Mouse (Mus musculus): Measurements from ENCODE around the gene Sdk1. TPM values are rescaled to one million over a fixed set of nuclear protein-coding genes. Genes with fewer than 3 reads are reported as not detected.

Sdk1 gene
- total RNA-seq (2022), result 1 to 10 TPM in 3 of 4 experiments, under 1 TPM in 1; 0.77 to 1.4 (median 1.2) TPM

DNA sequence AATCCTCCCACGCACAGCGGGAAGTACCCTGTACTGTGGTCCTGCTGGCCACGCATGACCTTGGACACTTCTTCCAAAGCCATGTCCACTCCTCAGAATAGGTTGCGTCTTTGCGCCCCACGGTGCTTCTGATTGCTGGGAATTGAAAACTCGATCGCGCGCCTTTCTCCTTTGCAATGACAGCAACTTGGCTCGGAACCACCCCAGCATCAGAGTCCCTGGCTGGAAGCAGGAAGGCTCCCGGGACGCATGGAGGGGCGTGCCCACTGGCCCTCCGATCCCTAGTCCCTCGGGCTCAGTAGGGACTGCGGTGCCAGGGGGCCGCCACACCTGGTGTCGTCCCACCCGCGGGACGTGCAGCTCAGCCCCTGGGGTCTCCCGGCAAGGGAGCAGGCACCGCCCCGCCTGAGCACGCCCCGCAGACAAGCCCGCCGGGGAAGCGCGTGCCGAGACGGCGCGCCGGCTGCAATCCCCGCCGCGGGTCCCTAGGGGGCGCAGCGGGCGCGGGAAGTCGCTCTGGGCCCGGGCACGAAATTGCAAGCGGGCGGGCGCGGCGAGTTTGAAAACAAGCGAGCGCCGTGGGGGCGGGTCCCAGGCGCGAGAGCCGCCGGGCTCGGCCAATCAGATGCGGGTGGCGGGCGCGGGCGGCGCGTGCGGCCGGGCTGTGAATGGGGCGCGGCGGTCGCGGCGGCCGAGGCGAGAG, at the start of gene Sdk1:
Sdk1 (plus strand) TSS at position 650 of the 703 bp plus-strand sequence.
- peak; percentile 90 to 92 for DNase-seq (ENCODE audit: low spot score in 2 of 2)

DNA sequence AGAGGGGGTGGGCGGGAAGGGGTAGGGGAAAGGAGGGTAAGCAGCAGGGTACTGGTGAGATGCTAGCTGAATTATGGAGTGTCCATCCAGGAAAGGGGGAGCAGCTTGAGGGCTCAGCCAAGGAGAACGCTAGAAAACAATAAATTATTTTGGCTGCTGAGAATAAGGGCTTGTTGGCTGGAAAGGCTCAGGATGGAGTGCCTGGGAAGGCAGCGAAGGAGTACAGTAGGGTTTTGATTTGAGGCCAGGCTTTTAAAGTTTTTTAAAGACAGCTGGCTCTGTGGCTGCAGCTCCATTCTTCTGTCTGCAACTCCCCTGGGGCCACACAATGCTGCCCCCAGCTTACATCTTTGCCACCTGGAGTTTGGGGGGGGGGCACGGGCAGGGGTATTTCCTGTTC, 44.0 kb upstream of the Sdk1 start:
- no peak for DNase-seq (ENCODE audit: low spot score in 2 of 2)

DNA sequence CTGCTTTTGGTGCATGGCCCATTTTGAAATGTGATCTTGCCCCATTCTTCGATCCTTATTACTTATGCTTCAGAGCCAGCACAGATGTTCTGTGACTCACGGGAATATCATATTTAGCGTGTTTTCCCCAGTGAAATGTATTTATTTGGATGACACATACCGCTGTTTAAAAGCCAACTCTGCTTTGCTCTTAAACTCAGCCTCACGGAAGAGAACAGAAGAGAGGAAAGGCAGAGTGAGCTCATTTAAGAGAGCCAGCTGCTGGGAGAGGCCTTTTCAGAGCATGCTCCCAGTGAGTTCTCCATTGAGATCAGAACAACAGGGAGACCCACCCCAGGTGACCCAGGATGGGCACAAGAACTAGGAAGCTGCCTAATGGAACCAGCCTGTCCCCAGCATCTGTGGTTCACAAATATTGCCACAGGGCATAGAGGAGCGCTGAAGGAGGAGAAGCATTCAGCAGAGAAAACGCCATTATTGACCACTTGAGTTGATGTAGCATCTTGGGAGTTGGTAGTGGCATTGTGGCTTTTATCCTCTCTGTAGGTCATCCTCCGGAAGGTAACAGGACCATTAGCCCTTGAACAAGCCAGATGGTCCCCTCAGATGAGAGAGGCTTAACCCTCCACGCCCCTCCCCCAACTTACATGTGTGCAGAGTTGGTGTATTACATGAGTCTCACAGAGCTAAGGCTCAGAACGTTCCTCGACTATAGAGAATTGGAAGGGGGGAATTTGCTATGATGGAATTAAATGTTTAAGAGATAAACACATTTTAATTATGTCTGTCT, 38.8 kb upstream of the Sdk1 start:
- peak in 1 of 2 experiments; percentile 5 for DNase-seq (ENCODE audit: low spot score in 2 of 2)

DNA sequence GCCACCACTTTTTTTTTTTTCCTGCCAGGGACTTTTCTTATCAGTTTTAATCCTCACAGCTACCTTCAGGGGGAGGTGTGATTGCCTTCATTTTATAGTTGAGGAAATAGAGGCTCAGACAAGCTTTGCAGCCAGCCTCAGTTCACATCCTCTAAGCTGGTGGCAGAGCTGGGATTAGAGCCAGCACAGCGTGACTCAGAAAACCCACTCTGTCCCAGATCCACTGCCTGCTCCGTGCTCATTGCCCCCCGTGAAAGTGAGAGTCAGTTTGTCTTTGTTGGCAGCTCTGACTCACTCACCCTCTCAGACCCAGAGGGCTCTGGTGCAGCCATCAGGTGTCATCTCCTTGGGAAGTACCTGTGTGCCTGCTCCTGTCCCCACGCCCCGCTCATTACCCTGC, 34.2 kb upstream of the Sdk1 start:
- DNase-seq (ENCODE audit: low spot score in 2 of 2), result no peak

DNA sequence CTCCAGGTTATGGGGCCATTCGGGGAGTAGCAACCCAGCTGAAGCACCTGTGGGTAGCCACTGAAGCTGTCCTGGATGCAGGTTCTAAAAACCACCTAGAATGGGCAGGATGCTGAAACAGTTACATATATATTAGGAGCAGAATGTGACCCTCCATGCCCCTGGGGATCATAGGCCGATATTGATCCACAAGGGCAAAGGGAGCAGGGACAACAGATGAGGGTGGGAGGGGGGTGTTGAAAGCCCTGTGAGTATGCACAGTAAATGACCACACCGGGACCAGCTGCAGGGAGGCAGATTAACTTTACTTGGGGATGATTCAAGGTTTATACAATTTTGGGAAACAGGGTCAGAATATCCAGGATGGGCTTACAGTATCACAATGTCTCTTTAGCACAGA, 16.0 kb upstream of the Sdk1 start:
- no peak for DNase-seq (ENCODE audit: low spot score in 2 of 2)

DNA sequence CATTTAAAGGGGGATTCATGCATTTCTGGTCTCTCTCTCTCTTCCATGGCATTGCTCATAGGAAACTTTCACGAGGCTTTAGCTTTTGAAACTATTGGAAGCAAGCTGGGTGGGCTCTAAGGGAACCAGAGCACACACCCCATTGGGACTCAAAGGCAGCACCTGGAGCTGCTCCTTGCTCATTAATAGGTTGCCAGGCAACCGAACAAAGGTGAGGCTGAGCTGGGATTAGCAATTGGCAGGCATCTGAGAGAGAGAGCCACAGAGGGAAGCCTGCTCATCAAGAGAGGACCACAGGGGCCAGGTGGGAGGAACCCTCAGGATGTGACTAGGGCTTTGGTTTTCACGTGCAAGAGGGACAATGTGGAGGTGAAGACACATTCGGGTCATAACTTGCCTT, 7.0 kb upstream of the Sdk1 start:
- no peak for DNase-seq (ENCODE audit: low spot score in 2 of 2)

DNA sequence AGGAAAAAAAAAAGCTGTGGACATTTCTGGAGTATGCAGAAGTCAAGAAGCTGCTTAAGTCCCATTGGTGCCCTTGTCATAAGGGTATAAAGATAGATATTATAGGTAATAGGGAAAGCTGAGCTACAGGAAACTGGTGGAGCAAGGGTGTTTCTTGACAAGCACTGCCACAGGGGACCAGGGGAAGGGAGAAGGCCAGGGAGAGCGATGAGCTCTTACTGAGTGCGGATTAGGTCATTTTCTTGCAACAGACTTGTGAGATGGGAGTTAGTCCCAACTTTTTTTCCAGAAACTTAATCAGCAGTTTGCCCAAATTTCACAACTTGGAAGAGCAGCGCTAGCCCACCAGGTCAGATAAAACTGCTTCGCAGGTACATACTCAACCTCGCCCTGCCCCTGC, 1.9 kb upstream of the Sdk1 start:
- DNase-seq (ENCODE audit: low spot score in 2 of 2), result no peak

DNA sequence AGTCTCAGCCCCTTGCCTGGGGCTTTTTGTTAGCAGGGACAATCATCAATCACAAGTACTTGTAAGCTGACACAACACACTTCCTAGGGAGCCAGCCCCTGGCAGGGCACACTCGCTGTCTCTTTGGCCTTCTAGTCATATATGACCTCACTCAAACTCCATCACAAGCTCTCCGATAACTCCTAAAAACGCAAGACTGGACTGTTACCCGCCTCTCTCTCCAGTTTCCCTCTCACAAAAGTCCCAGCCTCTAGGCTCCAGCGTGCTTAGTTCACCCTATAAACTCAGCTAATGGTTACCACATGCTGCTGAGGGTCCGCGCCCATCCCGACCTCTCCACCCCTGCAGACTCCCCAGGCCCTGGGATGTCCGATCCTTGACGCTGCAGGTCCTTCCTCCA, 849 bp upstream of the Sdk1 start:
- DNase-seq (ENCODE audit: low spot score in 2 of 2), result peak; percentile 20 to 22

DNA sequence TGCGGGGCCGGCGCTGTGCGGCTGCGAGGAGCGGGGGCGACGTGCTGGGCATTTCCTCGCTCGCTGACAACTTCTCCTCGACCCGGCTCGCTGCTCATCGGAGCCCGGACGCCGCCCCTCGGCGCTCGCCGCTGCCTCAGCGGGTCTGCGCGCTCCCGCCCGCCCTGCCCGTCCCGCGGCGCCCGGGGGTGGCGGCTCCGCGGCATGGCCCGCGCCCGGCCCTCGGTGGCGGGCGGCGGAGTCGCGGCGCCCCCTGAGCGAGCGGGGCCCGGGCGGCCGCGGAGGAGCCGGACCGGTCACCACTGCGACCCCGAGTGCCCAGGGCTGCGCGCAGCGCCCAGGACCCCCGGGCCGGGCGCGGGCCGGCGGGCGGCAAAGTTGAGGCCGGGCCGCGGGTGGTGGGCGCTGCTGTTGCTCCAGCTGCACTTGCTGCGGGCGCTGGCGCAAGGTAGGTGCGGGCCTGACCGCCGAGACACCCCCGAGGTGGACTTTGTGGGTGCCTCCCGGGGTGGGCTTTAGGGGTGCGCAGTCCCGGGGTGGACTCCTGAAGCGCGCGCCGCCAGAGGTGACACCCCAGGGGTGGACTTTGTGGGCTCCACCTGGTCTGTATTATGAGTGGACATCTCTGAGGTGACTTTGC, 475 bp downstream of the Sdk1 start:
- DNase-seq (ENCODE audit: low spot score in 2 of 2), result no peak

DNA sequence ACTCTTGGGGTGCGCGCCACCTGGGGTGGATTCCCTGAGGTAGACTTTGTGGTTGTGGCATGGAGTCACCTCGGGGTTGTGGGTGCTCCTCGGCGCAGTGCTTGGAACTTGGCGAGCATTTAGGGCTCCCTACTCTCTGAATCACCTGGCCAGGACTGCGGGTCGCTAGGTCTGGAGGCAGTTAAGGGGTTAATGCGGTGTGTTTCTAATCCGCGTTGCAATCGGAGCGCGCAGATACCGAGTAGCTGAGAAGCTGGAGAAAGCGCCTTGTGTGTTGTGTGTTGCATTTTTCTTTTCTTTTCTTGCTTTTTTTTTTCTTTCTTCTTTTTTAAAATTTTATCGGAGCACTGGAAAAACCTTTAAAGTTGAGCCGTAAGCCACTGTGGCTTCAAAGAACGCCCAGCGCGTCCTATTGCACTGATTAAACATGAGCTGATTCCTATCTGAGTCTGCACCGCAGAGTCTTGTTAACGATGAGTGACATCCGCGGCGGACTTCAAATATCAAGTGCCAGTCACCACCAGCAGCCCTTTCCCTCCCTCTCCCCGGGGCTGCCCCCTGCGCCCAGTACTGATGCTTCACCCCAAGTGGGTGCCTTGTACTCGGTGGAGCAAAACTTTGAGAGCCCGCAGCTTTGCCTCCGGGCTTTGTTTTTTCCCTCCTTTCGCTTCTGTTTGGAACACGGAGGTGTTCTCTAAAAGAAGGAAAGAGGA, 2.1 kb downstream of the Sdk1 start:
- no peak for DNase-seq (ENCODE audit: low spot score in 2 of 2)

DNA sequence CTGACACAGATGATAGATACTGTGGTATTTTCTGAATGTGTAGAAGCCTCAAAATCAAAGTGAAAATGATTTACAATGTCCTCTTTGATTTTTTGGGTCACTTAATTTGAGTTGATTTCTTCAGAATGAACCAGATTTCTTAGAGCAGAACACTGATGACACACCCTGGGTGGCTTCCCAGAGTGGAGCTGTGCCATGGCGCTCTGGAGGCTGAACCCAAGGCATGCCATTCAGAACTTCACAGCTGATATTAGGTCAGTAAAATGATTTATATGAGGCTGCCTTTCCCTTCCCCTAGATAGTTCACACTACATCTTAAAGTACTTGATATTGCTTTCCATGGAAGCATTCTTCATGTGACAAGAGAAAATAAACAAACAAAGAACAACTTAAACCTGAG, 23.0 kb downstream of the Sdk1 start:
- no peak for DNase-seq (ENCODE audit: low spot score in 2 of 2)

DNA sequence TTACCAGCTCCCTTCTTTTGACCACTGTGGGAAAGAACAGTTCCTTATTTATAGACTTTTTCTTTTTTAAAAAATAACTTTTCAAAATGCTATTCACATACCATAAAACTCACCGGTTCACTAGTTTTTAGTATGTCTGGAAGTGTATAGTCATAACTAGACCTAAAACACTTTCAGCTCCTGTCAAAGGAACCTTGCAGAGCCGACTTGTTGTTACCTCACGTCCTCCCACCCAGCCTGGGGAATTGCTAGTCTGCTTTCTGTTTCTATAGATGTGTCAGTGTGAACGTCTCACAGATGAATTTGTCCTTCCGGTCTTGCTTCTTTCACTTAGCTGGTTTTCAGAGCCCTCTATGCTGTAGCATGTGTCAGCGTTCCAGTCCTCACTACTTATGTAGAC, 35.8 kb downstream of the Sdk1 start:
- DNase-seq (ENCODE audit: low spot score in 2 of 2), result no peak

DNA sequence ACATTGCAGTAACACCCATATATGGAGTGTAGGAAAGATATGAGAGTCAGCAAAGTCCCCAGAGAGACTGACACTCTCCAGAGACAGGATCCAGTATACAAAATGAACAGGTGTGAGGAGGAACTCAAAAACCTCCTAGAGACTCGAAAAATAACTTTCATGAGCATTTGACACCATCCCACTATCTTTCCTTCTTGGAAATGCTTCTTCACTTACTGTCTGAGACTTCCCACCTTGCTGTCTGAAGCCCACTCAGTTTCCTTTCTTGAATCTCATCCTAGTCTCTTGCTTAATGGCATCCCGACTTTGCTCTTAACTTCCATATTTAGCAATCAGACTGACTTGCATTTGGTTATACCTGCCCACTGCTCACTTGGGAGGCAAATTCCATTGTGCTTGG, 40.5 kb downstream of the Sdk1 start:
- no peak for DNase-seq (ENCODE audit: low spot score in 2 of 2)

DNA sequence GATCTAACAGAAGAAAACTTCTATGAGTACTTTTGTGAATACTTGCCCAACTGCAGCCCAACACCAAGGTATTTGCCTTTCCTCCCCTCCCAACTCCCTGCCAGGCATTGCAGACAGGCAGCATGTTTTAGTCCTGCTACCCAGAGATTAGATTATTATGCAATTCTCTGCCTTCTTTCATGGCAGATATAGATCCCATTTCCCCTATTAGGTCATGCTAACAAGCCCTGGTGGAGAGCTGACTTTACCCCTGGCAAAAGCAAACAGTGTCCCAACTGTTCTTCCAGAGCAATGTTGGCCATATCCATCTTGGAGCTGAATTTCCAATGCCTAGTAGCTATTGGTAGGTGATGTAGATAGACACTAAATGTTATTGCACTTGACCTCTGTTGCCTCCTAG, 48.3 kb downstream of the Sdk1 start:
- no peak for DNase-seq (ENCODE audit: low spot score in 2 of 2)

DNA sequence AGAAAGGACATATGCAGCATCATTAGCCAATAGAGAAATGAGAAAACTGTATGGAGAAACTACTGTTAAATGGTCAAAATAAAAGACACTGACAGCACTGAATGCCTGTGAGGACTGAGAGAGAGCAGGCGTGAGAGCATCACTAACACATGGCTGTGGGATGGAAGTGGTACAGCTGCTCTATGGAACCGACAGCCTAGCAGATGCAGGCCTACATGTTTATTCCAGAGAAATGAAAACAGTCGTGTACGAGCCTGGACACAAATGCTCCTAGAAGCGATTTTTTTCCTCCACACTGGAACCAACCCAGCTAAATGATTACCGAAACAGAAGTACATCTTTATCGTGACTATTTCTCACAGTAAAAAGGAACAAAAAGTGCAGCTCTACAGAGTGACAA, 54.0 kb downstream of the Sdk1 start:
- DNase-seq (ENCODE audit: low spot score in 2 of 2), result no peak

DNA sequence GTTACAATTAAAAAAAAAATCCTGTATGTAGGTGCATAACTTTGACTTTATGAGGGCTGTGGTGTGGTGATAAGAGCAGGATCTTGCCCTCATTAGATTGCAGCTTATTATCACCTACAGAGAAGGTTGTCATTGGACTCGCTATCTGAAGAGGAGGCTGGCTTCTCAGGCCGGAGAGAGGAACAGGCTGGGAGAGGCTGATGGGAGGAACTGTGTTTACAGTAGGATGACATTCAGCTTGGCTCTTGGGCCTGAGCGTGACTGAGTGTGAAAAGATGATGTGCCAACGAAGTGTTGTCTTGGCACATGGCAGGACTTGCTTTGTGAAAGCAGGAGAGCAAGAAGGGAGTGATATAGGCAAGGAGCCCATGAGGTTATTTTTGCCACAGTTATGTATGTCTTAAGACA, 61.0 kb downstream of the Sdk1 start:
- no peak for DNase-seq (ENCODE audit: low spot score in 2 of 2)

DNA sequence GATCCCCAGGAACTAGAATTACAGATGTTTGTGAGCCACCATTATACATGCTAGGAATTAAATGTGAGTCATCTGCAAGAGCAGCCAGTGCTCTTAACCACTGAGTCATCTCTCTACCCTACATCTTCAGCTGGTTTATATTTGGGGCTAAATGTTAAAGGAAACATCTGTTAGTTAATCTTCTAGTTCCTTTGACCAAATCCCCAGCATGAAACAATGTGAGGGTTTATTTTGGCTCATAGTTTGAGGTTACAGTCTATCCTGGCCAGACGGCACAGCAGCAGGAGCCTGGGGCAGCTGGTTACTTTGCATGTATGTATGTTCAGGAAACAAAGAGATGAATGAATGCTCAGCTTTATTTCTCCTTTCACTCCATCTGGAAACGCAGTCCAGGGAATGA, 62.5 kb downstream of the Sdk1 start:
- no peak for DNase-seq (ENCODE audit: low spot score in 2 of 2)

DNA sequence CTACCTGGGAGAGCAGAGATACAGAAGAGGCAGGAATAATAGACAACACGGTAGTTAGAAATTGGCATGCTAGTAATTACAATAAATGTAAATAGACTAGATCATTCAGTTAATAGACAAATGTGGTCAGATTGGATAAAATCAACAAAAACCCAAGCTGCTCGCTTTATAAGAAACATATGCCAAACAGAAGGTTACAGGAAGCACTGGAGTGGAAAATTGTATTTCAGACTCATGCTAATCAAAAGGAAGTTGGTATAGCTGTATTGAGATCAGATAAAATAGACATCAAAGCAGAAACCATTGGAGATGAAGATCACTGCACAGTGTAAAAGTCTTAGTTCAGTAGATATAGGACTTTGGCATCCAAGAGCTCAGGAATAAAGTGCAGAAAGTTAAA, 63.4 kb downstream of the Sdk1 start:
- DNase-seq (ENCODE audit: low spot score in 2 of 2), result no peak

DNA sequence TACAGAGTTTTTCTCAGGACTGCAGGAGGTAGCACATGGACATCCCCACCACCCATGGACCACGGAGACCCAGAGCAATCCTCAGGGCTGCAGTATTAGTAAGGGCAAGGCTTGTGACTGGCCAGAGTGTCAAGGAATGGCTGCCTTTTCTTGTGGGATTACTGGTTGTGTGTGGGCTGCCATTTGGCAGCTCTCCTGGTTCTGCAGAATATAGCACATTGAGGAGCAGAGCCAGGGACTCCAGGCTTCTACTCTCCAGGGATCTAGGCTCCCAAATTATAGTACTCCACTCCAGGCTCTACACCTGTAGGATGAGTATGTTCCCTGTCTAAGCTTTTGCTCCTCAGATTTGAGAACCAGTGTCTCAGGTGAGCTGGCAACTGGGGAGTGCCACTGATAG, 69.4 kb downstream of the Sdk1 start:
- peak in 1 of 2 experiments; percentile 4 for DNase-seq (ENCODE audit: low spot score in 2 of 2)

DNA sequence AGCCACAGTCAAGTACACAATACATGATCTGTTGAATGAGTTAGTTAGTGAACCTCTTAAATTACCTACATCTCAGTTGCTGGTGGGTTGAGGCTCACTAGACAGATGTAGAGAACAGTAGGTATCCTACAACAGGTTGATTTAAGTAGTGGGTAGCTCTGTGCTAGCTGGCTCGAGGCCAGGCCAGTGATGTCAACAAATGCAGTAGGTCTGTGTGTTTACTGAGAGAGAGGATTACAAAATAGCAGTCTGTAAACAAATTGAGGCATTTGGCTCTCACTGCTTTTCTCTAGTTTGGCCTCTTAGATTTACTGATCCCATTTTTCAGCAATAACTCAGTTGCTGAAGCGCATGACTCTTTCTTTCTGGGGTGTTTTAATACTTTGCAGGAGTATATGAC, 70.5 kb downstream of the Sdk1 start:
- no peak for DNase-seq (ENCODE audit: low spot score in 2 of 2)

DNA sequence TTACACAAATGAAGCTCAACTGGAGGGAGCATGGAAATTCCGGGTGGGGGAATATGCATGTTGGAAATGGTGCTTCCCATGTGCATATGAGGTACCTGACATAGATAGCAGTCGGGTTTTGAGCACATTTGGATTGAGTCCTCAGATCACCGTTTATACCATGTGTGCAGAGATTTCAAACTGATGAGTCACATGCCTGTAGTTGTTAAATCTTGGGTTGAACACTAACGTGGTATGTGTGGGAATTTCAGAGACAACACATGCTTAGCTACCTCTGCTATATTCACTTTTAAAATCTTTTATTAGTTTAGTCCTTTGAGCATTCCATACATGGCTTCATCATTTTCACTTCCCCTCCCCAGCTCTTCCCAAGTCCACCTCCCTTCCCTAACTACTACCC, 71.0 kb downstream of the Sdk1 start:
- no peak for DNase-seq (ENCODE audit: low spot score in 2 of 2)

DNA sequence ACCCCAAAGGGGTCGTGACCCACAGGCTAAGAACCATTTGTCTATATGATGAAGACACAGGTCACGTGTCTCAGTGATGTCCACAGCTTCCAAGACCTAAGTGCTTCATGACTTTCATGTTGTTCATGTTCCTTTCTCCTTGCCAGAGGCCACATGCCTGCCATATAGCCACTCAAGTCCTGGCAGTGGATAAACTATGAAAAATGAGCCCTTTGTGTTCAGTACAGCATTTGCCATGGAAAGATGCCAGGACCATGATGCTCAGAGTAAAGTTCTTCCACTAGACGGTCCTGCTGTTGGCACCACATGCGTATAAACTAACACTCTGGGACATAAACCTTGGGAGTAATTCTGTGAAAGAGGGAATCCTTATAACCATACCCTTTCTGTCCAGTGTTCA, 75.8 kb downstream of the Sdk1 start:
- no peak for DNase-seq (ENCODE audit: low spot score in 2 of 2)
